Mouse (Mus musculus) embryonic fibroblast, embryonic 13.5 days (primary cell): ENCODE results near the gene Dohh.

Source experiments
- CTCF ChIP-seq: IDR thresholded peaks from 2 replicates; pipeline ENCODE4 v1.5.1; 2011; ENCODE audit warnings: mild to moderate bottlenecking, control low read depth, low read length, moderate library complexity, borderline replicate concordance; ENCODE audit not compliant: insufficient read depth
- POLR2A ChIP-seq: IDR thresholded peaks from 2 replicates; pipeline ENCODE4 v1.6.1; 2011; ENCODE audit warnings: low read depth, mild to moderate bottlenecking, control low read depth, low read length, moderate library complexity

DNA sequence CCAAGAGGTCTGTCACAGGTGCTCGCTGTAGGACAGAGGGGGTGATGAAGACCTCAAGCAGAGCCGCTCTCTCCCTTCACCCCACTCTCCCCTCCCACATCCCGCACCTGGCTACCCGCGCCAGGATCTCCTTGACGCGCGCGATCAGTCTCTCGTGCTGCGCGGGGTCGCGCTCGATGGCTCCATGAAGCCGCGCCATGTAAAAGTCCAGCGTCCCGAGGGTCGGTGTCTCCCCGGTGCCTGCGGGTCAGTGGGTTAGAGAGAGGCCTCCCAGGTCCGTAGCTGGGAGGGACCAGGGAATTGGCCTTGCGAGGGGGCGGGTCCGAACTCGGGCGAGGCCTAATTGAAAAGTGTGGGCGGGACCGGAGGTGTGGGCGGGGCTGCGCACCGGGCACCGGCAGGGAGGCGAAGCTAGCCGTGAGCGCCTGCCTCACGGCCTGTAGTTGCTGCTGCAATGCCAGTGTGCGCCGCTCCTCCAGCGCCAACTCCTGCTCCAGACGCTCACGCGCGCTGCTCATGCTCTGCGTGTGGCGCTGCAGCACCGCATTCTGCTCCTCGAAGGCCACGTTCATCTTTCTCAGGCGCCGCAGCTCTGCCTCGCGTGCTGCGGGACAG, 37.7 kb upstream of the Dohh start:
- TF ChIP-seq CTCF (peak; percentile 45; the same call in 1 of the 2 replicates), POLR2A (0 out of 2 replicates have a peak, but pooled peaks have one; percentile 8)
